Mouse (Mus musculus) liver, embryonic 14.5 days (tissue): ENCODE data around the gene Gm36028. TPM values are rescaled to one million over a fixed set of nuclear protein-coding genes. Genes with fewer than 3 reads are reported as not detected.

Experiments used
- ATAC-seq: fragments of 200-750 bp; cut with Nextera tagmentation; 2 replicates; pipeline ENCODE4 v1.8.0; 2017; ENCODE audit warnings: moderate number of reproducible peaks, mild to moderate bottlenecking, moderate library complexity; ENCODE audit not compliant: insufficient read depth
- DNase-seq, 3 experiments: peaks; one replicate each; pipeline ENCODE4 v3.0.0-alpha.2; 2012 to 2013; ENCODE audit warnings: low read depth in 3 of 3, low spot score in 3 of 3
- H3K27ac ChIP-seq: fragments of 300-500 bp; sonication (generic); 2 replicates; pipeline ENCODE4 v1.5.1; 2014; ENCODE audit warnings: moderate library complexity, mild to moderate bottlenecking, control low read depth, inconsistent platforms
- H3K27me3 ChIP-seq: fragments of 300-500 bp; sonication (generic); 2 replicates; pipeline ENCODE4 v1.6.1; 2014; ENCODE audit warnings: mild to moderate bottlenecking, low read length, moderate library complexity; ENCODE audit not compliant: control insufficient read depth, insufficient read depth
- H3K36me3 ChIP-seq: fragments of 300-500 bp; sonication (generic); replicated peaks from 2 replicates; pipeline ENCODE4 v1.6.1; 2014; ENCODE audit warnings: low read depth; ENCODE audit not compliant: control insufficient read depth, insufficient read depth
- H3K4me1 ChIP-seq, 2 experiments: fragments of 200-500 bp in 1 of 2; fragments of 300-500 bp in 1 of 2; sonication (generic) in 1 of 2; replicated peaks; 2 replicates each; pipeline ENCODE4 v1.6.1; 2012 to 2014; ENCODE audit warnings: antibody characterized with exemption in 1 of 2, inconsistent platforms in 1 of 2, low read length in 1 of 2; ENCODE audit not compliant: control insufficient read depth in 2 of 2, insufficient read depth in 2 of 2
- H3K4me2 ChIP-seq: fragments of 300-500 bp; sonication (generic); 2 replicates; pipeline ENCODE4 v1.6.1; 2014; ENCODE audit warnings: low read depth, mild to moderate bottlenecking, control low read depth, moderate library complexity
- H3K4me3 ChIP-seq, 2 experiments: fragments of 200-500 bp in 1 of 2; fragments of 300-500 bp in 1 of 2; sonication (generic) in 1 of 2; 2 replicates each; pipeline ENCODE4 v1.5.1; 2012 to 2014; ENCODE audit warnings: low read depth in 2 of 2, low read length in 2 of 2, mild to moderate bottlenecking in 2 of 2, control low read depth in 1 of 2, inconsistent platforms in 1 of 2, moderate library complexity in 1 of 2; ENCODE audit not compliant: insufficient read depth in 1 of 2
- H3K9ac ChIP-seq: fragments of 300-500 bp; sonication (generic); replicated peaks from 2 replicates; pipeline ENCODE4 v1.6.1; 2014; ENCODE audit warnings: mild to moderate bottlenecking, control low read depth, moderate library complexity
- H3K9me3 ChIP-seq: fragments of 300-500 bp; sonication (generic); 2 replicates; pipeline ENCODE4 v1.6.1; 2016; ENCODE audit warnings: low read length, mixed read lengths; ENCODE audit not compliant: control insufficient read depth
- CTCF ChIP-seq: IDR thresholded peaks from 2 replicates; pipeline ENCODE4 v1.5.1; 2016; ENCODE audit warnings: antibody characterized with exemption, low read depth, control low read depth
- EP300 ChIP-seq: IDR thresholded peaks from 2 replicates; pipeline ENCODE4 v1.6.1; 2016; ENCODE audit warnings: antibody characterized with exemption, low read depth
- WGBS: fragments of 180-500 bp; shearing (Covaris S2); extraction: QIAGEN DNeasy Blood & Tissue Kit; methylation state at CpG from one replicate; pipeline ENCODE4 v1.1.7; 2014; ENCODE audit not compliant: insufficient replicate concordance; 5-methylcytosine and 5-hydroxymethylcytosine counted together
- polyA plus RNA-seq, 2 experiments: library from polyadenylated mRNA; depleted of rRNA in 1 of 2; stranded (reverse) in 1 of 2; unstranded in 1 of 2; fragments of >200 nt; fragmentation: Nextera tagmentation in 1 of 2; extraction: Ambion mirVana in 1 of 2; gene quantifications; 2 replicates each; pipeline versions ENCODE4 v1.2.1 to v1.2.3; 2012 to 2014

Gm36028 gene
- polyA plus RNA-seq, 2 experiments = 0.07 to 0.11 TPM

GRCm38 (mm10) chr16:37863876-37864275 is 2.9 kb upstream of the Gm36028 start:
- H3K27ac ChIP-seq = no peak overlapping the region
- H3K9ac ChIP-seq = no peak overlapping the region
- no peak overlapping the region for H3K4me3 ChIP-seq
- no peaks in the 10 kb centered on the region for H3K9me3 ChIP-seq
- no peak for ATAC-seq
- no peak for DNase-seq
- no peak overlapping the region for H3K4me2 ChIP-seq
- 58% methylated on average over 3 of the region's 3 CpGs for WGBS
- no peaks in the 10 kb centered on the region for H3K27me3 ChIP-seq
- TF ChIP-seq CTCF = no peak
- no peak for TF ChIP-seq EP300
- H3K36me3 ChIP-seq = no peaks in the 10 kb centered on the region
- peaks cover 0 to 8% of the 10 kb centered on the region in 2 experiments; a peak in 3 of 4 replicates for H3K4me1 ChIP-seq

- TF ChIP-seq EP300 (no peak), CTCF (no peak)
Observed at GRCm38 (mm10) chr16:37860213-37860612, 733 bp downstream of the Gm36028 start.

GRCm38 (mm10) chr16:37857495-37857894 is 3.5 kb downstream of the Gm36028 start:
- peaks cover 0 to 11% of the 10 kb centered on the region in 2 experiments; a peak in 2 of 4 replicates for H3K4me1 ChIP-seq
- H3K9me3 ChIP-seq = no peaks in the 10 kb centered on the region
- H3K4me3 ChIP-seq = no peak overlapping the region
- TF ChIP-seq CTCF = no peak
- TF ChIP-seq EP300 = no peak
- no peak overlapping the region for H3K4me2 ChIP-seq
- no peaks in the 10 kb centered on the region for H3K36me3 ChIP-seq
- H3K27me3 ChIP-seq = no peaks in the 10 kb centered on the region
- no peak overlapping the region for H3K9ac ChIP-seq
- DNase-seq (no peak), ATAC-seq (no peak)
- H3K27ac ChIP-seq = no peak overlapping the region
- 65% methylated on average over 8 of the region's 8 CpGs for WGBS

More at GRCm38 (mm10) chr16:37860213-37860612, 733 bp downstream of the Gm36028 start:
- Histone ChIP-seq H3K4me2 (no peak overlapping the region), H3K36me3 (no peaks in the 10 kb centered on the region), H3K27ac (no peak overlapping the region), H3K4me1 (peaks cover 0 to 10% of the 10 kb centered on the region in 2 experiments; a peak in 2 of 4 replicates), H3K27me3 (no peaks in the 10 kb centered on the region), H3K4me3 (no peak overlapping the region), H3K9ac (no peak overlapping the region), H3K9me3 (no peaks in the 10 kb centered on the region)
- DNase-seq = no peak
- no peak for ATAC-seq
- 62% methylated on average over 7 of the region's 7 CpGs for WGBS

GRCm38 (mm10) chr16:37856327-37856726 is 4.6 kb downstream of the Gm36028 start:
- H3K4me1 ChIP-seq = peaks cover 0 to 11% of the 10 kb centered on the region in 2 experiments; a peak in 2 of 4 replicates
- H3K27ac ChIP-seq = no peak overlapping the region
- 38% methylated on average over 3 of the region's 3 CpGs for WGBS
- H3K27me3 ChIP-seq = no peaks in the 10 kb centered on the region
- DNase-seq (no peak), ATAC-seq (no peak)
- no peak overlapping the region for H3K4me2 ChIP-seq
- TF ChIP-seq EP300 (no peak), CTCF (no peak)
- H3K9me3 ChIP-seq = no peaks in the 10 kb centered on the region
- H3K9ac ChIP-seq = no peak overlapping the region
- no peak overlapping the region for H3K4me3 ChIP-seq
- no peaks in the 10 kb centered on the region for H3K36me3 ChIP-seq

GRCm38 (mm10) chr16:37855583-37855982 is 5.4 kb downstream of the Gm36028 start:
- H3K9ac ChIP-seq = no peak overlapping the region
- ATAC-seq (no peak), DNase-seq (no peak)
- no peak overlapping the region for H3K4me3 ChIP-seq
- peaks cover 0 to 11% of the 10 kb centered on the region in 2 experiments; a peak in 2 of 4 replicates for H3K4me1 ChIP-seq
- H3K27ac ChIP-seq = no peak overlapping the region
- no peaks in the 10 kb centered on the region for H3K9me3 ChIP-seq
- 56% methylated on average over 8 of the region's 8 CpGs for WGBS
- TF ChIP-seq EP300 (no peak), CTCF (no peak)
- no peaks in the 10 kb centered on the region for H3K36me3 ChIP-seq
- no peaks in the 10 kb centered on the region for H3K27me3 ChIP-seq
- H3K4me2 ChIP-seq = no peak overlapping the region
